Mouse (Mus musculus) liver, embryonic 14.5 days (tissue): Measurements from ENCODE around the gene Capzb. TPM values are rescaled to one million over a fixed set of nuclear protein-coding genes. Genes with fewer than 3 reads are reported as not detected.

ENCODE experiments used
- ATAC-seq: fragments of 200-750 bp; cut with Nextera tagmentation; 2 replicates; pipeline ENCODE4 v1.8.0; 2017; ENCODE audit warnings: moderate number of reproducible peaks, mild to moderate bottlenecking, moderate library complexity; ENCODE audit not compliant: insufficient read depth
- DNase-seq, 3 experiments: peaks; one replicate each; pipeline ENCODE4 v3.0.0-alpha.2; 2012 to 2013; ENCODE audit warnings: low read depth in 3 of 3, low spot score in 3 of 3
- H3K27ac ChIP-seq: fragments of 300-500 bp; sonication (generic); 2 replicates; pipeline ENCODE4 v1.5.1; 2014; ENCODE audit warnings: moderate library complexity, mild to moderate bottlenecking, control low read depth, inconsistent platforms
- H3K27me3 ChIP-seq: fragments of 300-500 bp; sonication (generic); 2 replicates; pipeline ENCODE4 v1.6.1; 2014; ENCODE audit warnings: mild to moderate bottlenecking, low read length, moderate library complexity; ENCODE audit not compliant: control insufficient read depth, insufficient read depth
- H3K36me3 ChIP-seq: fragments of 300-500 bp; sonication (generic); replicated peaks from 2 replicates; pipeline ENCODE4 v1.6.1; 2014; ENCODE audit warnings: low read depth; ENCODE audit not compliant: control insufficient read depth, insufficient read depth
- H3K4me1 ChIP-seq, 2 experiments: fragments of 200-500 bp in 1 of 2; fragments of 300-500 bp in 1 of 2; sonication (generic) in 1 of 2; replicated peaks; 2 replicates each; pipeline ENCODE4 v1.6.1; 2012 to 2014; ENCODE audit warnings: antibody characterized with exemption in 1 of 2, inconsistent platforms in 1 of 2, low read length in 1 of 2; ENCODE audit not compliant: control insufficient read depth in 2 of 2, insufficient read depth in 2 of 2
- H3K4me2 ChIP-seq: fragments of 300-500 bp; sonication (generic); 2 replicates; pipeline ENCODE4 v1.6.1; 2014; ENCODE audit warnings: low read depth, mild to moderate bottlenecking, control low read depth, moderate library complexity
- H3K4me3 ChIP-seq, 2 experiments: fragments of 200-500 bp in 1 of 2; fragments of 300-500 bp in 1 of 2; sonication (generic) in 1 of 2; 2 replicates each; pipeline ENCODE4 v1.5.1; 2012 to 2014; ENCODE audit warnings: low read depth in 2 of 2, low read length in 2 of 2, mild to moderate bottlenecking in 2 of 2, control low read depth in 1 of 2, inconsistent platforms in 1 of 2, moderate library complexity in 1 of 2; ENCODE audit not compliant: insufficient read depth in 1 of 2
- H3K9ac ChIP-seq: fragments of 300-500 bp; sonication (generic); replicated peaks from 2 replicates; pipeline ENCODE4 v1.6.1; 2014; ENCODE audit warnings: mild to moderate bottlenecking, control low read depth, moderate library complexity
- H3K9me3 ChIP-seq: fragments of 300-500 bp; sonication (generic); 2 replicates; pipeline ENCODE4 v1.6.1; 2016; ENCODE audit warnings: low read length, mixed read lengths; ENCODE audit not compliant: control insufficient read depth
- CTCF ChIP-seq: IDR thresholded peaks from 2 replicates; pipeline ENCODE4 v1.5.1; 2016; ENCODE audit warnings: antibody characterized with exemption, low read depth, control low read depth
- EP300 ChIP-seq: IDR thresholded peaks from 2 replicates; pipeline ENCODE4 v1.6.1; 2016; ENCODE audit warnings: antibody characterized with exemption, low read depth
- WGBS: fragments of 180-500 bp; shearing (Covaris S2); extraction: QIAGEN DNeasy Blood & Tissue Kit; methylation state at CpG from one replicate; pipeline ENCODE4 v1.1.7; 2014; ENCODE audit not compliant: insufficient replicate concordance; 5-methylcytosine and 5-hydroxymethylcytosine counted together
- polyA plus RNA-seq, 2 experiments: library from polyadenylated mRNA; depleted of rRNA in 1 of 2; stranded (reverse) in 1 of 2; unstranded in 1 of 2; fragments of >200 nt; fragmentation: Nextera tagmentation in 1 of 2; extraction: Ambion mirVana in 1 of 2; gene quantifications; 2 replicates each; pipeline versions ENCODE4 v1.2.1 to v1.2.3; 2012 to 2014

The Capzb gene
- polyA plus RNA-seq, 2 experiments, result 63.0 to 110 TPM

DNA sequence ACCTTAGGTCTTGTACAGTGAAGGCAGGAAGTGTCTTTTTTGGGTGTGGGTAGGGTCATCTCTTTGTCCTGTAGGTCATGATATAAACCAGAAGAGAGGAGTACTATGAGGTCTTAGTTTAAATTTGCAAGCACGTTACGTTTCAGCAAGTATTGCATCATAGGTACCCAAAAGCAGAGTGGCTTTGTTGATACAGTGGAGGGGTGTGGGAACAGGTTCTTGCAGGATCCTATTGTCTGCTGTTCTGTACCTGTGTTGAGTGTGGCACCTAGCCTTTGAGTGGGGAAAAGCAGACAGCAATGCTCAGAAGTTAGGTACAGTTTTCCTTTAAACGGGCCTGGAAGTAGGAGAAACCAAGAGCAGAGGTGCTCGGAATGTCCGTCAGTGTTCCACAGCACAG, 36.6 kb downstream of the Capzb start:
- Histone ChIP-seq H3K27ac (no peak overlapping the region), H3K27me3 (no peaks in the 10 kb centered on the region), H3K9ac (no peak overlapping the region), H3K4me1 (peaks cover 3 to 11% of the 10 kb centered on the region in 2 experiments; a peak in 2 of 4 replicates), H3K36me3 (no peaks in the 10 kb centered on the region; the same call in 1 of the 2 replicates), H3K4me3 (no peak overlapping the region), H3K9me3 (no peaks in the 10 kb centered on the region), H3K4me2 (no peak overlapping the region)
- TF ChIP-seq CTCF (no peak), EP300 (no peak)
- ATAC-seq (no peak), DNase-seq (no peak)
- 74% methylated on average over 5 of the region's 5 CpGs for WGBS

DNA sequence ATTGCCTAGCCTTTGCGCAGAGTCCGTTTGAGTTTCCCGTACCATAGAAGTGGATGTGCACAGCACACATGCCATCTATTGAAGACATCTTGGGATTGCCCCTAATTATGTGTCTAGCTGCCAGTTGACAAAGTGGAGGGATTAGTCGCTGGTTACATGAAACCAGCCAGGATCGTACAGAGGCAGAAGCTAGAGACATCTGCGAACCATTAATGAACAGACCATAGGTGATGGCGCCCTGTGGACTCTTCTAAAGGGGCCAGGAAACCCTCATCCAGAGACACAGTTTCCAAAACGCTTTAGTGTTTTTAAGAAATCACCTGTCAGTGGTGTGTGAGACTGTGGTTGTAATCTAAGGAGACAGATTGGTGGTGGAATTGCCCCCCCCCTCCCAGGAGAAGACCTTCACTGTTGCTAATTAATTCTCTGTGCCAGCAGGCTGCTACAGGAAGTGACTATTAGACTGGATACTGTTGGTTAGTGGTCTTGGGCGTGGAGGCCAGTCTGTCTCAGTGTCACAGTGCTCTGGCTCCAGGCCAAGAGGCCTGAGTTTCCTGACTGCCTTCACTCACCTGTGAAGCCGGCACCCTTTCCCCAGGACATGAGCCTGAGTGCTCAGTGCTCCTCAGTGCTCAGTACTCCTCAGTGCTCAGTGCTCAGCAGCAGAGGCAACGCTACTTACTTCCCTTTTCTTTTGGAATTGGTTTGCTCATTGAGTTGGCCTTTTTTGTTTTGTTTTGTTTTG, 37.8 kb downstream of the Capzb start:
- TF ChIP-seq CTCF (no peak), EP300 (no peak)
- ATAC-seq (no peak), DNase-seq (no peak)
- peaks cover 3 to 11% of the 10 kb centered on the region in 2 experiments; a peak in 2 of 4 replicates for H3K4me1 ChIP-seq
- no peak overlapping the region for H3K4me3 ChIP-seq
- H3K36me3 ChIP-seq, result no peaks in the 10 kb centered on the region; the same call in 1 of the 2 replicates
- no peaks in the 10 kb centered on the region for H3K9me3 ChIP-seq
- no peak overlapping the region for H3K27ac ChIP-seq
- no peak overlapping the region; the same call in 1 of the 2 replicates for H3K9ac ChIP-seq
- WGBS, result 61% methylated on average over 11 of the region's 11 CpGs
- no peak overlapping the region for H3K4me2 ChIP-seq
- H3K27me3 ChIP-seq, result no peaks in the 10 kb centered on the region

DNA sequence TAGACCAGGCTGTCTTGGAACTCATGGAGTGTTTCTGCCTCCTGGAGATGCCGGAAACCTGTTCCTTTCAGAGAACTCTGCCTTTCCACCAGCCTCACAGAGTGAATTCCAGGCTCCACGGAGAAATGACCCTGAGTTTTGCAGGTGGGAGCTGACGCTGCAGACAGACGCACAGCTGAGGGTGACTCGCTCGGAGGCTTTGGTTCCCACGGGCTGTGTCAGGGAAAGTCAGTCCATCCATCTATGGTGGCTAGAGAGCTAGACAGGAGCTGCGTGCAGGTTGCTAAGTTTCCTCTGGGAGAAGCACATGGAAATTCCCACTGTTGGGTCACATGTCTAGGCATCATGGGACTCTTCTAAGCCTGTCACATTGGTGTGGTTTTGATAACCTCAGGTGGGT, 38.5 kb downstream of the Capzb start:
- no peaks in the 10 kb centered on the region for H3K9me3 ChIP-seq
- WGBS, result 75% methylated on average over 8 of the region's 8 CpGs
- H3K9ac ChIP-seq, result no peak overlapping the region
- H3K4me3 ChIP-seq, result no peak overlapping the region
- no peak overlapping the region for H3K27ac ChIP-seq
- H3K4me2 ChIP-seq, result no peak overlapping the region
- no peaks in the 10 kb centered on the region for H3K27me3 ChIP-seq
- peaks cover 3 to 11% of the 10 kb centered on the region in 2 experiments; a peak in 2 of 4 replicates for H3K4me1 ChIP-seq
- DNase-seq (no peak), ATAC-seq (no peak)
- no peaks in the 10 kb centered on the region; the same call in 1 of the 2 replicates for H3K36me3 ChIP-seq
- TF ChIP-seq EP300 (no peak), CTCF (no peak)

DNA sequence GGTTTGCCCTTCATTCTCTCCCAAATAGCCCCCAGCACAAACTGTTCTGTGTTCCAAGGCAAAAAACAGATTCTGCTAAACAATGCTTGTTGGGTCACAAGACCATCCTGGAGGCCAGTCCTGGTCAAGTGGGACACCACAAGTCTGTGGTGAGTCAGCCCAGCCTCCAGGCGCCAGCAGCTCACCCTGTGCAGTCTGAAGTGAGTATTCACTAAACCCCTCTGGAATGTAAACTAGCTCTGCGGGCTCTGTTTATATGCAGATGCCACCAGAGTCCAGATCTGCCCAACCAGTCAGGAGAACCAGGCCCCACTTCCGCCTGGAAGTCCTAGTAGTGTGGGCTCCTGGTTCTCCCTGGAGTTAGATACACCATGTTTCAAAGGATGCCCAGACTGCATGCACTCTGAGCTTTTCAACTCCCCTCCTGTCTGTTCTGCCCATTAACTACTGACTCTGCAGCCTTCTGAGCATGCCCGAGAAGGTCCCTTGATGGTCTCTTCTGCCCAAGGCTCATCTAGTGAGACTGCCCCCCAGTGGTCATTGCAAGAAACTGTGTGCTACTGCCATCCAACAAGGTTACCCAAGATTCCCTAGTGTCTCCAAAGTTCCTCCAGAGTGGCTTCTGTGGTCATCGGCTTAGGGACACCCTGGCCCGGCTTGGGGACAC, 39.9 kb downstream of the Capzb start:
- Histone ChIP-seq H3K36me3 (no peaks in the 10 kb centered on the region; the same call in 1 of the 2 replicates), H3K9ac (no peak overlapping the region), H3K27ac (no peak overlapping the region), H3K4me2 (no peak overlapping the region), H3K9me3 (no peaks in the 10 kb centered on the region), H3K4me3 (no peak overlapping the region), H3K27me3 (no peaks in the 10 kb centered on the region), H3K4me1 (peaks cover 3 to 11% of the 10 kb centered on the region in 2 experiments; a peak in 2 of 4 replicates)
- DNase-seq (peak in 2 of 3 experiments; percentile 37 to 38), ATAC-seq (peak; percentile 19; the same call in 1 of the 2 replicates)
- TF ChIP-seq EP300, result no peak
- TF ChIP-seq CTCF, result peak; percentile 81
- WGBS, result 60% methylated on average over 6 of the region's 6 CpGs

DNA sequence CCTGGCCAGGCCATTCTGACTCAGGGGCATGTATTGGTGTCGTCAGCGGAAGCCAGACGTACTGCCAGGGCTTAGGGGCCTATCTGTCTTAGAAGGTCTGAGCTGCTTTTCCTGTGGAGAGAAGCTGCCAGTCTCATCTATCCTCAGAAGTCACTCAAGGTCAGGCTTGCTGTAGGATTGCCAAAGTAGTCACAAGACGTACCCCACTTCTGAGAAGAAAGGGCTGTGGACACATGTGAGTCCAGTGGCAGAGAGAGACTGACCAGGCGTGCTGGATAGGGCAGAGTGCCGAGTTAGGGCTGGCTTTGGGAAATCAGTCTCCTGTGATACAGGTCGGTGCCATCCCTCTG, 40.4 kb downstream of the Capzb start:
- no peak overlapping the region for H3K9ac ChIP-seq
- H3K27ac ChIP-seq, result no peak overlapping the region
- DNase-seq (no peak), ATAC-seq (no peak)
- no peak overlapping the region for H3K4me2 ChIP-seq
- H3K9me3 ChIP-seq, result no peaks in the 10 kb centered on the region
- WGBS, result 71% methylated on average over 7 of the region's 7 CpGs
- peaks cover 3 to 11% of the 10 kb centered on the region in 2 experiments; a peak in 2 of 4 replicates for H3K4me1 ChIP-seq
- TF ChIP-seq CTCF, result no peak
- no peak for TF ChIP-seq EP300
- H3K4me3 ChIP-seq, result no peak overlapping the region
- H3K36me3 ChIP-seq, result no peaks in the 10 kb centered on the region; the same call in 1 of the 2 replicates
- no peaks in the 10 kb centered on the region for H3K27me3 ChIP-seq
